Mouse (Mus musculus): Measurements from ENCODE around the gene Kifc5b.
"Not testable (repeated sequence)": the region's sequence is repeated elsewhere in the genome, so short reads cannot be mapped to it uniquely, and the experiment has no call there.

GRCm38 (mm10) chr17:26922368-26922767, 5.5 kb downstream of the Kifc5b start:
- not testable (repeated sequence) for TF ChIP-seq CTCF (IDR thresholded peaks at IDR 0.05; ENCODE audit: borderline replicate concordance, extremely low read depth, insufficient read depth, insufficient read length); POLR2A (IDR thresholded peaks at IDR 0.05; ENCODE audit: borderline replicate concordance, extremely low read depth, insufficient read depth, insufficient read length, poor library complexity, severe bottlenecking)
